Mouse (Mus musculus) CH12.LX (cell line): Measurements from ENCODE around the gene Dnah8.

Experiments used
- CHD1 ChIP-seq: IDR thresholded peaks from 2 replicates; pipeline ENCODE4 v1.6.1; 2012; ENCODE audit warnings: low read depth, low read length, improper control_type of control experiment, inconsistent platforms
- CTCF ChIP-seq, 2 experiments: IDR thresholded peaks in 1 of 2; conservative IDR thresholded peaks in 1 of 2; 2 replicates each; pipeline ENCODE4 v1.5.1; 2011 to 2012; ENCODE audit warnings: low read depth in 2 of 2, low read length in 2 of 2, improper control_type of control experiment in 1 of 2, inconsistent platforms in 1 of 2, mild to moderate bottlenecking in 1 of 2, moderate library complexity in 1 of 2
- ELF1 ChIP-seq: IDR thresholded peaks from 2 replicates; pipeline ENCODE4 v1.6.1; 2014; ENCODE audit warnings: low read depth, mild to moderate bottlenecking, inconsistent platforms, low read length, improper control_type of control experiment
- EP300 ChIP-seq: IDR thresholded peaks from 2 replicates; pipeline ENCODE4 v1.6.1; 2011; ENCODE audit warnings: low read length, improper control_type of control experiment
- KAT2A ChIP-seq: IDR thresholded peaks from 2 replicates; pipeline ENCODE4 v1.6.1; 2012; ENCODE audit warnings: low read length, improper control_type of control experiment, inconsistent platforms; ENCODE audit not compliant: insufficient replicate concordance
- POLR2AphosphoS2 ChIP-seq: IDR thresholded peaks from 2 replicates; pipeline ENCODE4 v1.6.1; 2011; ENCODE audit warnings: low read depth, low read length, improper control_type of control experiment
- SMC3 ChIP-seq: IDR thresholded peaks from 2 replicates; pipeline ENCODE4 v1.6.1; 2011; ENCODE audit warnings: low read depth, low read length, improper control_type of control experiment
- USF1 ChIP-seq: IDR thresholded peaks from 2 replicates; pipeline ENCODE4 v1.6.1; 2014; ENCODE audit warnings: low read depth, mild to moderate bottlenecking, inconsistent platforms, low read length, improper control_type of control experiment
- ZC3H11A ChIP-seq: IDR thresholded peaks from 2 replicates; pipeline ENCODE4 v1.6.1; 2012; ENCODE audit warnings: low read depth, mild to moderate bottlenecking, inconsistent platforms, low read length, improper control_type of control experiment
- ZKSCAN1 ChIP-seq: IDR thresholded peaks from 2 replicates; pipeline ENCODE4 v1.6.1; 2012; ENCODE audit warnings: low read depth, inconsistent platforms, low read length, improper control_type of control experiment, borderline replicate concordance
- ZNF384 ChIP-seq: IDR thresholded peaks from 2 replicates; pipeline ENCODE4 v1.6.1; 2012; ENCODE audit warnings: low read depth, low read length, improper control_type of control experiment, inconsistent platforms

GRCm38 (mm10) chr17:30735454-30735853 is 111.3 kb downstream of the Dnah8 start:
- TF ChIP-seq SMC3 (no peak), CTCF (conservative IDR thresholded peaks at IDR 0.05 in 1 of 2, IDR thresholded peaks at IDR 0.05 in 1 of 2; ENCODE audit: low read depth in 2 of 2, low read length in 2 of 2) (peak in 1 of 2 experiments; percentile 14; a peak in 1 of 4 replicates), USF1 (no peak), ZNF384 (no peak), CHD1 (no peak), EP300 (no peak), ELF1 (no peak), KAT2A (no peak), ZC3H11A (no peak), ZKSCAN1 (no peak), POLR2AphosphoS2 (no peak)
